Mouse (Mus musculus): ENCODE measurements around the gene Tnfrsf14. TPM values are rescaled to one million over a fixed set of nuclear protein-coding genes. Genes with fewer than 3 reads are reported as not detected.

Gene Tnfrsf14
- total RNA-seq, 2 experiments from 2014 or later, result 0.60 to 1.1 TPM

- DNase-seq, result peak; percentile 40 to 68
Measured at GRCm38 (mm10) chr4:154948066-154948939, 19.9 kb upstream of the Tnfrsf14 start.

DNA sequence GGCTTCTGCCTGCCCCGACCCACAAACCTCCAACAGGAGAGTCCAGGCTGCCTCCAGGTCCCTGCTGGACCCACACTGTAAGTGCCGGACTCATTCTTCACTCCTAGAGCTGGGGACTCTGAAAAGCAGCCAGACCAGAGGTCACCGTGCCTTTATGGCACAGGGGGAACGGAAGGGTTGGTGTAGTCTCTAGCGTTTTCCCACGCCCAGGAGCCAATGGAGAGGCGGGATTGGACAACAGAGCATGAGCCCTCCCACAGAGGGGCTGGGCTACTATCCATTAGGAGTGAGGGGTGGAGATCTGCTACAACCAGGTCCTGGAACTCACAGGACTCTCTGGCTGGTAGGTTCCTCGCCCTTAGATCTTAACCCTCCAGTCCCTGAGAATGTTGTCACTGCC lies 18.0 kb upstream of the Tnfrsf14 start:
- DNase-seq, result peak; percentile 44 to 58

- peak; percentile 54 to 65 for DNase-seq
Measured at GRCm38 (mm10) chr4:154944121-154944590, 15.8 kb upstream of the Tnfrsf14 start.

GRCm38 (mm10) chr4:154943323-154944039 lies 15.1 kb upstream of the Tnfrsf14 start:
- no peak for DNase-seq

GRCm38 (mm10) chr4:154942632-154943322 lies 14.4 kb upstream of the Tnfrsf14 start:
- no peak for DNase-seq

GRCm38 (mm10) chr4:154941831-154942230 lies 13.5 kb upstream of the Tnfrsf14 start:
- DNase-seq, result no peak

DNA sequence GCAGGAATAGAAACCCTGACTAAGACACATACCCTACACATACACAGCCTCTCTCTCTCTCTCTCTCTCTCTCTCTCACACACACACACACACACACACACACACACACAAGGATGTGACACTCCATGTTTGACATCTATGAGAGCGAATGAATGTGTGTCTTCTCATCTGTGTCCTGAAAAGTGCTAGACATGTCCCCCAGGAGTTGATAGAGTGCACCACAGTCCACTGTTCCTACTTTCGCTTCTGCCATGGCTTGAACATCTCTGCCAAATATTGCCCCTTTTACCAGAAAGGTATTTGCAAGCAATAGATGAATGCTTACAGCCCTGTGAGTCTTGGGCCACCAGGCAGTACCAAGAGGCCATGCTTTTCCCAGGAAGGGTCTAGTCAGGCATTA lies 11.8 kb upstream of the Tnfrsf14 start:
- no peak for DNase-seq

GRCm38 (mm10) chr4:154937746-154938145 lies 9.4 kb upstream of the Tnfrsf14 start:
- no peak for DNase-seq

DNA sequence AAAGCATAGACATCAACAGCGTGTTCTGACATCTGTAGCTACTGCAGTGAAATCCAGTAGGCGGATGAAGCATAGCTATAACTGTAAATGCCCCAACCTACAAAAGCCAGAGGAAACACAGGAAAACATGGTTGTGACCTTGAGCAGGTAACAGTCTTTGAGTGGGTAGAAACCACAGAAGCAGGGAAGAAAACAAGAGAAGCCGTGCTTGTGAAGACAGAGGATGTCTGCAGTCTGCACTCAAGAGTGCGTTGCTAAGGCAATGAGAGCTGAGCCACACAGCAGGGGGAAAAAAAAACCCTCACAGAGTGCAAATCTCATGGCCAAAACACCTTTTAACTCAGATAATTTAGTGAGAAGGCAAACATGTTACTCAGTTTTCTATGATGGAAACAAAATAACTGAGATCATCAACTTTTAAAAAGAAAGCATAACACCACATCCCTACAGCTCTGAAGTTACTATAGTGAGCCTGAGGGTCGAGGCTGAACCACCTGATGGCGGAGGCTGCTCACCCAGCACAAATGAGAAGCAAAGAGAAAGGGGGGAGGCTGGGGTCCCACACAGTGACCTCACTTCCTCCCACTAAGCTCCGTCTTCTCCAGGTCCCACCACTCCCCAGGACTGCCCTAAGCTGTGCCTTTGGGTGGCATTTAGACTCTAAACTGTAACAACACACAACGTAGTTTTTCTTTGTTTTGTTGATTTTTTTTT lies 8.3 kb upstream of the Tnfrsf14 start:
- DNase-seq, result no peak

- DNase-seq, result no peak
Measured at GRCm38 (mm10) chr4:154935788-154936187, 7.4 kb upstream of the Tnfrsf14 start.

- DNase-seq, result no peak
Measured at GRCm38 (mm10) chr4:154934800-154935199, 6.4 kb upstream of the Tnfrsf14 start.

GRCm38 (mm10) chr4:154933306-154933907 lies 5.0 kb upstream of the Tnfrsf14 start:
- DNase-seq, result no peak

DNA sequence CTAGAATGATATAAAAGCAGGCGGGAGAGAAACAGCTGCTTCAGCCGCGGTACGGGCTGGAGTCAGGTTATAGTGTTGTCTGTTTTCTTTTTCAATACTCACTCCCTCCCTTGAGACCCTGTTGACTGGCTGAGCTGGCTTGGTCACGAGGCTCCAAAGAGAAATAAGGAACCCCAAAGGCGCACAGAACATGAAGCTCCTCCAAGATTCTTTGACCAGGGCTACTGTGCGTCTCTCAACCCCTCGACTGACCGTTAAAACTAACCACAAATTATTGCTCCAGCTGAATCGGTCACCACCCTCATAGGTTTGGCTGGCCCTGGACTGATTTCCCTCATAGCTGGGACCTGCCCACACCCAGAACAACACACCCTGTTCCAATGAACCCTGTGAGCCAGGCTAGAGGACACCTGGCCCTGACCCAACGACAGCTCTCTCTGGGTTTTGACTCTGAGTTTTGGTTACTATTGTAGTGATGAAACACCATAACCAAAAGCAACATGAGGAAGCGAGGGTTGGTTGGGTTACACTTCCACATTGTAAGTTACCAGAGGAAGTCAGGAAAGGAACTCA lies 811 bp upstream of the Tnfrsf14 start:
- no peak for DNase-seq

- DNase-seq, result no peak
Measured at GRCm38 (mm10) chr4:154927899-154928337, 445 bp downstream of the Tnfrsf14 start.

GRCm38 (mm10) chr4:154926969-154927898 lies 1.1 kb downstream of the Tnfrsf14 start:
- no peak for DNase-seq

GRCm38 (mm10) chr4:154925413-154925812 lies 3.0 kb downstream of the Tnfrsf14 start:
- no peak for DNase-seq

- no peak for DNase-seq
Measured at GRCm38 (mm10) chr4:154922931-154923330, 5.4 kb downstream of the Tnfrsf14 start.

DNA sequence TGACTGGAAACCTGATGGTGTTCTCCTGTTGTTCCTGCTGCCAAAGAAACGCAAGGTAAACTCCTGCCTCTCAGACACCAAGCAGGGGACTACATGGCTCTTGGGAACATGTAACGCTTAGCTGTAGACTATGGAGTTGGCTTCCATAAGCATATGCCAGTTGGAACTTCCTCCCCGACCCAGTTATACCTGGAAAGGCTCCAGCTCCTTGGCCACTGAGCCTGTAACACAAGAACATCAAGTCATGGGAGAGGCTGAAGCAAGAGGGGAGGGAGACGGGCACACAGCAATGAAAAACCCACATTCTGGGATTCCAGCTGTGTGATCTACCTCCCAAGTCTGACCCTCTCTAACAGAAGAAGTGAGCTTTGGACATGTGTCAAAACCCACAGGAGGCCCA lies 6.1 kb downstream of the Tnfrsf14 start:
- DNase-seq, result no peak

DNA sequence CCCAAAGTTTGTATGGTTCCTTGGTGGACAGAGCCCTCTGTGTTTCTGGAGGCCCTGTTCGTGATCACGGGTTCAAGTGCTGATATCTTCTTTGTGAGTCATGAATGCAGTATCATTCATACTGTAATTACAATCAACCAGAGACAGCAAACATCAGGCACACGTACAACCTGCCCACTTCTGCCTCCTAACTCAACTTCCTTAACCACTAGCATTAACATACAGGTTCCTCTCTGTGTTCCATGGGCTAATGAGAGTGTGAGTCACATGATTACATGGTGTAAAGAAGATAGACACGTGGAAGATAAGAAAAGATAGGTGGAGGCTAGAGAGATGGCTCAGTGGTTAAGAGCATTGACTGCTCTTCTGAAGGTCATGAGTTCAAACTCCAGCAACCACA lies 11.7 kb downstream of the Tnfrsf14 start:
- no peak for DNase-seq

DNA sequence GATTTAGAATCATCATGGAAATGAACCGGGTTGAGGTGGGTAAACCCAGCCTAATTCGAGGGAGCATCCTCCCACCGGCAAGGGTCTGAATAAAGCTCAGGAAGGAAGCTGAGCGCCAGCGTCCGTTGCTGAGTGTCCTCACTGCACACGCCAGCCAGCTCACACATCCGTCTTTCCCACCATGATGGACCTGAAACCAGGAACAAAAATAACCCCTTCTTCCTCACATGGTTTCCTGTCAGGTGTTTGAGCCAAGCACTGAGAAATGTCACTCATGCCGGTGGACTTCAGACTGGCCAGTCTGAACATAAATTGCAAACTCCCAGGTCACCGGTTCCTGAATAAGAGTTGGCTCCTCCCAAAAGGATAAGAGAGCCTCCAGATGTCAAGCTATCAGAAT lies 13.1 kb downstream of the Tnfrsf14 start:
- DNase-seq, result no peak

All from layer of hippocampus, postnatal 36 days (tissue).